Mouse (Mus musculus): ENCODE data around the gene Fras1. TPM values are rescaled to one million over a fixed set of nuclear protein-coding genes. Genes with fewer than 3 reads are reported as not detected.

Gene Fras1
- polyA plus RNA-seq, 1 experiment = 1.5 TPM

DNA sequence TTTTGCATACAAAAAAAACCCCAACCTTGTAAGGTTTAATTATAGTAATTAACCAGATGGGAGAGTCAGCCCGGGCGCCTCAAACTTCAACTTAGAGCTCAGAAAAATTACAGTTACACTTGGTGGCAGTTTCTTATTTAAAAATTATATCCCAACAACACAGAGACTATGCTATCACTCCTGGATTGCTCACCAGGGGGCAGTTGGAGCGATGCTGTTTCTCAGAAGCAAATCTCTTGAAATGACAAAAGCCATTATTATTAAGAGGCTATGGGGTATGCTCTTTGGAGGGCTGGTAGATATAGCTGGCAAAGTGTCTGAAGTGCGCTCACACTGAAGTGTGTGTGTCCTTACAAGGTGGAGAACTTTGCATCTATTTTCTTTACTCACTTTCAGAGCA, 2.5 kb downstream of the Fras1 start:
- H3K27me3 ChIP-seq (ENCODE audit: control insufficient read depth, insufficient read depth, insufficient read length) = peaks cover 7% of the 10 kb centered on the region
- H3K79me2 ChIP-seq (ENCODE audit: control insufficient read depth, insufficient read depth) = no peaks in the 10 kb centered on the region
- peak overlapping the region; percentile 22 for H3K4me3 ChIP-seq
- no peak overlapping the region for H3K4me2 ChIP-seq (ENCODE audit: low read depth)
- no peaks in the 10 kb centered on the region for H3K36me3 ChIP-seq (ENCODE audit: control insufficient read depth, insufficient read depth)
- TF ChIP-seq E2F4 (IDR thresholded peaks at IDR 0.05; ENCODE audit: insufficient read depth) = no peak
- no peak for TF ChIP-seq SRF (IDR thresholded peaks at IDR 0.05; ENCODE audit: control insufficient read depth, insufficient read length, low read depth)
- no peak for TF ChIP-seq USF1 (IDR thresholded peaks at IDR 0.05; ENCODE audit: low read depth)
- no peak for TF ChIP-seq REST (IDR thresholded peaks at IDR 0.05; ENCODE audit: insufficient read depth, insufficient read length)
- TF ChIP-seq MYOG (IDR thresholded peaks at IDR 0.05; ENCODE audit: control insufficient read depth in 1 of 3, insufficient read depth in 1 of 3, insufficient read length in 2 of 3, low read depth in 2 of 3) = no peak
- TF ChIP-seq TCF3 (IDR thresholded peaks at IDR 0.05; ENCODE audit: insufficient read length, low read depth) = no peak
- no peak for TF ChIP-seq MYOD1 (IDR thresholded peaks at IDR 0.05; ENCODE audit: control insufficient read depth in 1 of 3, insufficient read length in 2 of 3, low read depth in 2 of 3)
- no peak for TF ChIP-seq MAX (IDR thresholded peaks at IDR 0.05; ENCODE audit: low read depth)
- TF ChIP-seq POLR2A (IDR thresholded peaks at IDR 0.05; ENCODE audit: insufficient read length, low read depth) = no peak
- no peak for TF ChIP-seq POLR2AphosphoS2 (IDR thresholded peaks at IDR 0.05; ENCODE audit: insufficient read length, low read depth)
- TF ChIP-seq TCF12 (IDR thresholded peaks at IDR 0.05; ENCODE audit: insufficient read depth, poor library complexity, severe bottlenecking) = no peak
- TF ChIP-seq CEBPB (IDR thresholded peaks at IDR 0.05; ENCODE audit: insufficient read depth, poor library complexity, severe bottlenecking) = no peak
- H3ac ChIP-seq (ENCODE audit: control insufficient read depth, insufficient read length) = no peak overlapping the region

DNA sequence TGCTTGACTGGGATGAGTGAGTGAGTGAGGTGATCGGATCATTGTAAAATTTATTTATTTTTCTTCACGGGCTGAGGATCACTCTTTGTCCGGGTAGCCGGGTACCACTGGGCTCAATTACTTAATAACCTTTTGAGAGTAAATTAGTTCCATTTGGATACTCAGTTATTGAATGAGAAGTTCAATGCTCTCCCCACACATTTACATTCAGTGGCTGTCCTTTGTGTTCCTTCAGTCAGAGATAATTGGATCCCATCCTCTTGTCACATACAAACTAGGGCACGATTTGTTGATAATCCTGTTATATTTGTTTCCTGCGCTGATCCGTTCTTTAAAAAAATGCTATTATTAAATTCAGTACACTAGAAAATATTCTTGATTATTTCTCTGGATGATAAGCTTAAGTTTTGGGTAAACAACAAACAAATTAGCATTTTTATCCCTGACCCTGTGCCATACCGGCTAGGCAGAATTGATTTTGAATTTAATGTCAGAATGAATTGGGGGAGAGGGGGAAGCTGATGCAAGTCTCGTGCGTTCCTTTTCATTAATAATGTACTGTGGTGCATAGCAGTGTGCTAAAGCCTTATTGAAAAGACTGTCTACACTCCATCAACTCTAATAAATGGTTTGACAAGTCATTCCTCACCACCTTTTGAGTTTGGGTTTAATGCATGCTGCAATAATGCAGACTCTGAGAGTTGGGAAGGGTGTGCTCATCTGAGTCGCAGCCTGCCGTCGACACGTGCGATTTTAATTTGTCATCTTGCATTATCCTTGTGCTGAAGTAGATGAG, 12.6 kb downstream of the Fras1 start:
- H3K4me2 ChIP-seq (ENCODE audit: low read depth) = no peak overlapping the region
- no peak for TF ChIP-seq MAX (IDR thresholded peaks at IDR 0.05; ENCODE audit: low read depth)
- TF ChIP-seq CEBPB (IDR thresholded peaks at IDR 0.05; ENCODE audit: insufficient read depth, poor library complexity, severe bottlenecking) = no peak
- no peak for TF ChIP-seq E2F4 (IDR thresholded peaks at IDR 0.05; ENCODE audit: insufficient read depth)
- TF ChIP-seq TCF12 (IDR thresholded peaks at IDR 0.05; ENCODE audit: insufficient read depth, poor library complexity, severe bottlenecking) = no peak
- no peak for TF ChIP-seq MYOD1 (IDR thresholded peaks at IDR 0.05; ENCODE audit: control insufficient read depth in 1 of 3, insufficient read length in 2 of 3, low read depth in 2 of 3)
- TF ChIP-seq SRF (IDR thresholded peaks at IDR 0.05; ENCODE audit: control insufficient read depth, insufficient read length, low read depth) = no peak
- TF ChIP-seq POLR2A (IDR thresholded peaks at IDR 0.05; ENCODE audit: insufficient read length, low read depth) = no peak
- no peak for TF ChIP-seq TCF3 (IDR thresholded peaks at IDR 0.05; ENCODE audit: insufficient read length, low read depth)
- no peak for TF ChIP-seq REST (IDR thresholded peaks at IDR 0.05; ENCODE audit: insufficient read depth, insufficient read length)
- no peak for TF ChIP-seq USF1 (IDR thresholded peaks at IDR 0.05; ENCODE audit: low read depth)
- TF ChIP-seq POLR2AphosphoS2 (IDR thresholded peaks at IDR 0.05; ENCODE audit: insufficient read length, low read depth) = no peak
- no peak for TF ChIP-seq MYOG (IDR thresholded peaks at IDR 0.05; ENCODE audit: control insufficient read depth in 1 of 3, insufficient read depth in 1 of 3, insufficient read length in 2 of 3, low read depth in 2 of 3)
- H3K4me3 ChIP-seq = no peak overlapping the region
- H3K36me3 ChIP-seq (ENCODE audit: control insufficient read depth, insufficient read depth) = no peaks in the 10 kb centered on the region
- H3K79me2 ChIP-seq (ENCODE audit: control insufficient read depth, insufficient read depth) = no peaks in the 10 kb centered on the region
- no peak overlapping the region for H3ac ChIP-seq (ENCODE audit: control insufficient read depth, insufficient read length)
- H3K27me3 ChIP-seq (ENCODE audit: control insufficient read depth, insufficient read depth, insufficient read length) = no peaks in the 10 kb centered on the region

DNA sequence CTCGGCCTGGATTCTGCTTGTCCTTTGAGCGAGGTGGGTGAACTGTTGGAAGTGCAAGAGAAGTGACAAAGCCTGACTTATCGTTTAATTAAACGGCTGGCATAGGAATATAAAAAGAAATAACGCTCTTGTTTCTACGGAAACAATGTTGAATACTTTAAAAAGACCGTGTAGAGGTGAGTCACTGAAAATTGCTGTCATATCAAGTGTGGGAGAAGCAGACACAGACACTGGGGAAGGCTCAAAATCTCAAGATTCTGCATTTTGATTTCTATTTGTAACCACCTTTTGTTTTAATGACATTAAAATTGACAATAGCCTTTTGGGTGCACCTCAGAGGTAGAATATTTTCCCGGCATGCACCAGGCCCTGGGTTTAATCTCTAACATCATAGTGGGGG, 14.6 kb downstream of the Fras1 start:
- TF ChIP-seq MAX (IDR thresholded peaks at IDR 0.05; ENCODE audit: low read depth) (no peak), USF1 (IDR thresholded peaks at IDR 0.05; ENCODE audit: low read depth) (no peak), POLR2A (IDR thresholded peaks at IDR 0.05; ENCODE audit: insufficient read length, low read depth) (no peak), POLR2AphosphoS2 (IDR thresholded peaks at IDR 0.05; ENCODE audit: insufficient read length, low read depth) (no peak), REST (IDR thresholded peaks at IDR 0.05; ENCODE audit: insufficient read depth, insufficient read length) (no peak)
- Histone ChIP-seq H3K27me3 (ENCODE audit: control insufficient read depth, insufficient read depth, insufficient read length) (no peaks in the 10 kb centered on the region), H3K4me2 (ENCODE audit: low read depth) (no peak overlapping the region), H3K36me3 (ENCODE audit: control insufficient read depth, insufficient read depth) (no peaks in the 10 kb centered on the region), H3K4me3 (no peak overlapping the region), H3ac (ENCODE audit: control insufficient read depth, insufficient read length) (no peak overlapping the region), H3K79me2 (ENCODE audit: control insufficient read depth, insufficient read depth) (no peaks in the 10 kb centered on the region)

DNA sequence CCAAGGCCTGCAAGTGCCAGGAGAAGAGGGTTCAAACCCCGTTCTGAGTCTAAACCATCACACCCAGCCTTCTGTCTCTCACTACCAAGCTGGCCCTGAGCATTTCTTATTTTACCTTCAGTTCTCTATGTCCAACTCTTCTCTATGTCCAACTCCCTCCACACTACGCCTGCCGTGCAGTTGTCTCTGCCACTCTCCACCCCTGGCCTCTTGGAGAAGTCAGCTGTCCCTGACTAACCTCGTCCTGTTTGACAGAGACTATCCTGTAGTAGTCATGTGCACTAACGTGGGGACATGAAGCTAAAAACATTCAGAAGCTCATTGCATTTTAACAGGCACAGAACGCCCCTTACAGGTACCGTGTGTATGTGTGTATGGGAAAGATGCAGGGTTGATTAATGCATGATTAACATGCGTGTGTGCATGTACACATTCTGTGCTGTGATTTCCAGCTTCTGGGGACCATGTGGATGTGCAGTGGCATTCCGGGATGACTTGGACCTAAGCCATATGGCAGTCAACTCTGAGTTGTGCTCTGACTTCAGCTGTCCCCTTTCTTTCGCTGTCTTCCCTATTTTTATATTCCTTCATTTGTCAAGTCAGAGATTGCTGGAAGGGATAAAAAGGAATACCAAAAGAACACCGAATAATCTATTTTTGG, 16.3 kb downstream of the Fras1 start:
- Histone ChIP-seq H3K79me2 (ENCODE audit: control insufficient read depth, insufficient read depth) (no peaks in the 10 kb centered on the region), H3K4me2 (ENCODE audit: low read depth) (peak overlapping the region; percentile 24), H3ac (ENCODE audit: control insufficient read depth, insufficient read length) (no peak overlapping the region), H3K27me3 (ENCODE audit: control insufficient read depth, insufficient read depth, insufficient read length) (no peaks in the 10 kb centered on the region), H3K36me3 (ENCODE audit: control insufficient read depth, insufficient read depth) (no peaks in the 10 kb centered on the region), H3K4me3 (no peak overlapping the region)
- no peak for TF ChIP-seq REST (IDR thresholded peaks at IDR 0.05; ENCODE audit: insufficient read depth, insufficient read length)
- TF ChIP-seq MYOG (IDR thresholded peaks at IDR 0.05; ENCODE audit: control insufficient read depth in 1 of 3, insufficient read depth in 1 of 3, insufficient read length in 2 of 3, low read depth in 2 of 3) = peak; percentile 10 to 72 (median 53)
- no peak for TF ChIP-seq TCF3 (IDR thresholded peaks at IDR 0.05; ENCODE audit: insufficient read length, low read depth)
- no peak for TF ChIP-seq POLR2A (IDR thresholded peaks at IDR 0.05; ENCODE audit: insufficient read length, low read depth)
- no peak for TF ChIP-seq POLR2AphosphoS2 (IDR thresholded peaks at IDR 0.05; ENCODE audit: insufficient read length, low read depth)
- no peak for TF ChIP-seq E2F4 (IDR thresholded peaks at IDR 0.05; ENCODE audit: insufficient read depth)
- TF ChIP-seq SRF (IDR thresholded peaks at IDR 0.05; ENCODE audit: control insufficient read depth, insufficient read length, low read depth) = no peak
- peak; percentile 86 to 92 (median 89) for TF ChIP-seq MYOD1 (IDR thresholded peaks at IDR 0.05; ENCODE audit: control insufficient read depth in 1 of 3, insufficient read length in 2 of 3, low read depth in 2 of 3)
- peak; percentile 36 for TF ChIP-seq TCF12 (IDR thresholded peaks at IDR 0.05; ENCODE audit: insufficient read depth, poor library complexity, severe bottlenecking)
- TF ChIP-seq MAX (IDR thresholded peaks at IDR 0.05; ENCODE audit: low read depth) = no peak
- no peak for TF ChIP-seq USF1 (IDR thresholded peaks at IDR 0.05; ENCODE audit: low read depth)
- no peak for TF ChIP-seq CEBPB (IDR thresholded peaks at IDR 0.05; ENCODE audit: insufficient read depth, poor library complexity, severe bottlenecking)
